Mouse (Mus musculus) thymus, adult 2 months (tissue): ENCODE results near the gene Ppp1r3e. TPM values are rescaled to one million over a fixed set of nuclear protein-coding genes. Genes with fewer than 3 reads are reported as not detected.

ENCODE experiments used
- DNase-seq: peaks from one replicate; pipeline ENCODE4 v3.0.0; 2021
- H3K27ac ChIP-seq: fragments of 200-500 bp; 2 replicates; pipeline ENCODE4 v1.5.1; 2012; ENCODE audit warnings: low read length, control low read depth; ENCODE audit not compliant: control insufficient read depth, insufficient read depth
- H3K27me3 ChIP-seq: fragments of 200-500 bp; 2 replicates; pipeline ENCODE4 v1.6.1; 2012; ENCODE audit warnings: mild to moderate bottlenecking, low read length, moderate library complexity, mixed read lengths; ENCODE audit not compliant: control insufficient read depth, insufficient read depth
- H3K36me3 ChIP-seq: fragments of 200-500 bp; 2 replicates; pipeline ENCODE4 v1.6.1; 2012; ENCODE audit warnings: mild to moderate bottlenecking, low read length, moderate library complexity; ENCODE audit not compliant: control insufficient read depth, insufficient read depth
- H3K4me1 ChIP-seq: fragments of 200-500 bp; replicated peaks from 2 replicates; pipeline ENCODE4 v1.6.1; 2012; ENCODE audit warnings: low read length; ENCODE audit not compliant: control insufficient read depth, insufficient read depth
- H3K4me3 ChIP-seq: fragments of 200-500 bp; 2 replicates; pipeline ENCODE4 v1.5.1; 2012; ENCODE audit warnings: mild to moderate bottlenecking, low read length, control low read depth, moderate library complexity; ENCODE audit not compliant: control insufficient read depth, insufficient read depth
- CTCF ChIP-seq: fragments of 200-500 bp; IDR thresholded peaks from 2 replicates; pipeline ENCODE4 v1.5.1; 2012; ENCODE audit warnings: mild to moderate bottlenecking, control low read depth, low read length, moderate library complexity, borderline replicate concordance; ENCODE audit not compliant: control insufficient read depth, poor library complexity, insufficient read depth; ENCODE audit errors: extremely low read depth
- POLR2A ChIP-seq: fragments of 200-500 bp; IDR thresholded peaks from 2 replicates; pipeline ENCODE4 v1.6.1; 2012; ENCODE audit warnings: mild to moderate bottlenecking, low read length, control low read depth, moderate library complexity; ENCODE audit not compliant: control insufficient read depth, poor library complexity, insufficient read depth; ENCODE audit errors: extremely low read depth
- WGBS: fragments of 180-500 bp; shearing (Covaris S2); methylation state at CpG from one replicate; pipeline ENCODE4 v1.1.7; 2018; 5-methylcytosine and 5-hydroxymethylcytosine counted together
- polyA plus RNA-seq: library from polyadenylated mRNA; depleted of rRNA; stranded (reverse); fragments of >200 nt; gene quantifications from 2 replicates; pipeline ENCODE4 v1.2.3, GENCODE M21; 2012; rRNA removed

The Ppp1r3e gene
- polyA plus RNA-seq, 1 experiment, result 14.3 TPM

- no peaks in the 10 kb centered on the region for H3K4me1 ChIP-seq
- 97% methylated on average over 9 of the region's 9 CpGs for WGBS
- DNase-seq, result no peak
- TF ChIP-seq CTCF, result no peak
- no peaks in the 10 kb centered on the region for H3K27me3 ChIP-seq
- no peak overlapping the region for H3K27ac ChIP-seq
- H3K4me3 ChIP-seq, result no peak overlapping the region
- no peaks in the 10 kb centered on the region for H3K36me3 ChIP-seq
These were observed 19.5 kb downstream of the Ppp1r3e start for GRCm38 (mm10) chr14:54857891-54858290.

GRCm38 (mm10) chr14:54856703-54857102 is 20.6 kb downstream of the Ppp1r3e start:
- TF ChIP-seq CTCF (no peak), POLR2A (no peak)
- Histone ChIP-seq H3K4me3 (no peak overlapping the region), H3K27ac (no peak overlapping the region), H3K27me3 (no peaks in the 10 kb centered on the region), H3K36me3 (no peaks in the 10 kb centered on the region), H3K4me1 (no peaks in the 10 kb centered on the region)
- WGBS, result 83% methylated on average over 7 of the region's 7 CpGs
- DNase-seq, result no peak

- Histone ChIP-seq H3K27me3 (no peaks in the 10 kb centered on the region), H3K4me1 (no peaks in the 10 kb centered on the region), H3K27ac (no peak overlapping the region), H3K36me3 (no peaks in the 10 kb centered on the region), H3K4me3 (no peak overlapping the region)
- 97% methylated on average over 3 of the region's 3 CpGs for WGBS
- TF ChIP-seq POLR2A, result no peak
- no peak for TF ChIP-seq CTCF
- DNase-seq, result no peak
These were observed 21.6 kb downstream of the Ppp1r3e start for GRCm38 (mm10) chr14:54855726-54856125.

GRCm38 (mm10) chr14:54843461-54843860 is 33.9 kb downstream of the Ppp1r3e start:
- no peak for DNase-seq
- H3K27ac ChIP-seq, result no peak overlapping the region
- no peaks in the 10 kb centered on the region for H3K27me3 ChIP-seq
- WGBS, result 1% methylated on average over 4 of the region's 4 CpGs
- no peaks in the 10 kb centered on the region for H3K4me1 ChIP-seq
- TF ChIP-seq POLR2A, result no peak
- no peak for TF ChIP-seq CTCF
- no peak overlapping the region for H3K4me3 ChIP-seq
- H3K36me3 ChIP-seq, result no peaks in the 10 kb centered on the region

GRCm38 (mm10) chr14:54823716-54824115 is 53.6 kb downstream of the Ppp1r3e start:
- WGBS, result 96% methylated on average over 1 of the region's 1 CpGs
- no peak overlapping the region for H3K27ac ChIP-seq
- DNase-seq, result no peak

More at GRCm38 (mm10) chr14:54823716-54824115, 53.6 kb downstream of the Ppp1r3e start:
- Histone ChIP-seq H3K36me3 (no peaks in the 10 kb centered on the region), H3K4me3 (no peak overlapping the region), H3K4me1 (no peaks in the 10 kb centered on the region), H3K27me3 (no peaks in the 10 kb centered on the region)
- TF ChIP-seq CTCF, result no peak
- TF ChIP-seq POLR2A, result no peak

Other genes with a start within 250 kb of the Ppp1r3e start
- gene Gm17606, start 236.6 kb downstream of the Ppp1r3e start, polyA plus RNA-seq, result not detected in 2 replicates
- 138 and 142 TPM in 2 replicates for gene Cdh24, start 236.2 kb downstream of the Ppp1r3e start, polyA plus RNA-seq
- 80.2 and 92.8 TPM in 2 replicates for gene 1700123O20Rik, start 191.3 kb downstream of the Ppp1r3e start, polyA plus RNA-seq
- gene Acin1, start 190.6 kb downstream of the Ppp1r3e start, polyA plus RNA-seq, result 238 and 263 TPM in 2 replicates
- 0.09 and 0.14 TPM in 2 replicates for gene Gm29776, start 178.7 kb downstream of the Ppp1r3e start, polyA plus RNA-seq
- gene Cebpe, start 165.4 kb downstream of the Ppp1r3e start, polyA plus RNA-seq, result 2.1 and 2.7 TPM in 2 replicates
- 10.0 and 11.6 TPM in 2 replicates for gene Slc7a8, start 95.6 kb downstream of the Ppp1r3e start, polyA plus RNA-seq
- 0.15 TPM in 1 of 2 replicates, not detected in the other for gene Rnf212b, start 63.4 kb downstream of the Ppp1r3e start, polyA plus RNA-seq
- gene Homez, start 6.6 kb downstream of the Ppp1r3e start, polyA plus RNA-seq, result 4.7 and 5.9 TPM in 2 replicates
- gene Bcl2l2, start 5.8 kb upstream of the Ppp1r3e start, polyA plus RNA-seq, result 21.4 and 23.5 TPM in 2 replicates
- 0.28 and 1.9 TPM in 2 replicates for gene Gm20521, start 5.9 kb upstream of the Ppp1r3e start, polyA plus RNA-seq
- gene Pabpn1, start 14.9 kb upstream of the Ppp1r3e start, polyA plus RNA-seq, result 190 and 219 TPM in 2 replicates
- 25.7 and 29.9 TPM in 2 replicates for gene Slc22a17, start 35.6 kb upstream of the Ppp1r3e start, polyA plus RNA-seq
- 20.0 and 25.0 TPM in 2 replicates for gene Efs, start 48.6 kb upstream of the Ppp1r3e start, polyA plus RNA-seq
- gene Il25, start 55.1 kb upstream of the Ppp1r3e start, polyA plus RNA-seq, result 0.11 and 0.50 TPM in 2 replicates
- 0.67 and 0.92 TPM in 2 replicates for gene Cmtm5, start 58.7 kb upstream of the Ppp1r3e start, polyA plus RNA-seq
- 13.4 and 159 TPM in 2 replicates for gene Myh6, start 89.4 kb upstream of the Ppp1r3e start, polyA plus RNA-seq
- gene Gm17428, start 99.4 kb upstream of the Ppp1r3e start, polyA plus RNA-seq, result not detected in 2 replicates
- gene Myh7, start 117.1 kb upstream of the Ppp1r3e start, polyA plus RNA-seq, result 0.23 and 0.96 TPM in 2 replicates
- 24.6 and 31.0 TPM in 2 replicates for gene Ngdn, start 137.9 kb upstream of the Ppp1r3e start, polyA plus RNA-seq
- 6.3 and 6.6 TPM in 2 replicates for gene Zfhx2, start 214.8 kb upstream of the Ppp1r3e start, polyA plus RNA-seq
- 6.0 and 6.1 TPM in 2 replicates for gene Thtpa, start 217.2 kb upstream of the Ppp1r3e start, polyA plus RNA-seq
- 91.5 and 94.5 TPM in 2 replicates for gene Ap1g2, start 229.0 kb upstream of the Ppp1r3e start, polyA plus RNA-seq
- 0.37 and 0.51 TPM in 2 replicates for gene Jph4, start 239.4 kb upstream of the Ppp1r3e start, polyA plus RNA-seq